In genomic region chr12:8931083-8931482, GRCm38 (mm10) we compare ENCODE assay signal across 18 mouse cellular contexts. TPM values are rescaled to one million over a fixed set of nuclear protein-coding genes. Genes with fewer than 3 reads are reported as not detected.
"Had no signal": no experiment of that assay in that cellular context is flagged by ENCODE, and none has a peak within 500 bp of the region (broad histone marks: within the 10 kb centered on the region; RNA-seq: fewer than 3 reads in every experiment).

No protein-coding gene starts in this region.

- H3K4me3 ChIP-seq: layer of hippocampus, adult 2 months; limb, embryonic 15.5 days; midbrain, embryonic 13.5 days; myocyte; neural tube, embryonic 15.5 days had no signal

- H3K9ac ChIP-seq: limb, embryonic 15.5 days; midbrain, embryonic 13.5 days; neural tube, embryonic 15.5 days had no signal

- DNase-seq: kidney, adult 8-10 months; kidney, postnatal 36 days; lung, adult 2 months; lung, postnatal 36 days; right cerebral cortex, postnatal 4 days; spleen, adult 18-20 months; thymus, adult 18-20 months; thymus, postnatal 14 days had no signal

- H3K9me3 ChIP-seq: limb, embryonic 15.5 days; midbrain, embryonic 13.5 days; neural tube, embryonic 15.5 days had no signal

- ATAC-seq: inflammation-experienced regulatory T-cells, adult 6 months; intestine, postnatal 0 days; lung, postnatal 0 days; midbrain, embryonic 13.5 days had no signal

- H3K27me3 ChIP-seq: limb, embryonic 15.5 days; midbrain, embryonic 13.5 days; neural tube, embryonic 15.5 days had no signal

- H3K4me2 ChIP-seq: limb, embryonic 15.5 days; midbrain, embryonic 13.5 days; neural tube, embryonic 15.5 days had no signal

- H3K27ac ChIP-seq: kidney, postnatal 0 days; layer of hippocampus, adult 2 months; limb, embryonic 15.5 days; midbrain, embryonic 13.5 days; neural tube, embryonic 15.5 days had no signal

RNA-seq across cellular contexts. Expression of gene Matn3, which starts 16.6 kb away (rescaled TPM):
- total RNA-seq: layer of hippocampus, adult 2 months; layer of hippocampus, postnatal 14 days had no signal
- polyA plus RNA-seq: inflammation-experienced regulatory T-cells, adult 6 months; intestine, postnatal 0 days had no signal
